Mouse (Mus musculus): ENCODE results near the gene Gstp3. TPM values are rescaled to one million over a fixed set of nuclear protein-coding genes. Genes with fewer than 3 reads are reported as not detected.

The Gstp3 gene
- polyA plus RNA-seq, 1 experiment from 2014 or later, result not detected

- H3K4me1 ChIP-seq (ENCODE audit: control insufficient read depth, insufficient read depth, low read length), result no peaks in the 10 kb centered on the region
- WGBS, result 39% methylated on average over 8 of the region's 8 CpGs
- H3K9me3 ChIP-seq (replicated peaks; ENCODE audit: control insufficient read depth, low read length, poor library complexity, severe bottlenecking), result no peaks in the 10 kb centered on the region
- no peak overlapping the region for H3K4me3 ChIP-seq (ENCODE audit: low read depth, low read length)
- H3K27ac ChIP-seq (ENCODE audit: low read length), result no peak overlapping the region
- no peak overlapping the region for H3K4me2 ChIP-seq (ENCODE audit: low read length)
- no peaks in the 10 kb centered on the region for H3K27me3 ChIP-seq (ENCODE audit: control insufficient read depth, insufficient read depth, low read depth, low read length)
- H3K36me3 ChIP-seq (ENCODE audit: control insufficient read depth, insufficient read depth, low read length), result no peaks in the 10 kb centered on the region
- ATAC-seq, result no peak
- no peak overlapping the region for H3K9ac ChIP-seq (ENCODE audit: low read depth, low read length)
These were observed 24.5 kb upstream of the Gstp3 start for GRCm38 (mm10) chr19:4083826-4084225.

- H3K36me3 ChIP-seq (ENCODE audit: control insufficient read depth, insufficient read depth, low read length), result no peaks in the 10 kb centered on the region
- WGBS, result 77% methylated on average over 7 of the region's 7 CpGs
- H3K27ac ChIP-seq (ENCODE audit: low read length), result no peak overlapping the region
- no peaks in the 10 kb centered on the region for H3K4me1 ChIP-seq (ENCODE audit: control insufficient read depth, insufficient read depth, low read length)
- no peak overlapping the region for H3K4me2 ChIP-seq (ENCODE audit: low read length)
- H3K9ac ChIP-seq (ENCODE audit: low read depth, low read length), result no peak overlapping the region
- no peaks in the 10 kb centered on the region for H3K9me3 ChIP-seq (replicated peaks; ENCODE audit: control insufficient read depth, low read length, poor library complexity, severe bottlenecking)
- H3K4me3 ChIP-seq (ENCODE audit: low read depth, low read length), result no peak overlapping the region
- ATAC-seq, result no peak
- H3K27me3 ChIP-seq (ENCODE audit: control insufficient read depth, insufficient read depth, low read depth, low read length), result no peaks in the 10 kb centered on the region
These were observed 23.9 kb upstream of the Gstp3 start for GRCm38 (mm10) chr19:4083316-4083715.

DNA sequence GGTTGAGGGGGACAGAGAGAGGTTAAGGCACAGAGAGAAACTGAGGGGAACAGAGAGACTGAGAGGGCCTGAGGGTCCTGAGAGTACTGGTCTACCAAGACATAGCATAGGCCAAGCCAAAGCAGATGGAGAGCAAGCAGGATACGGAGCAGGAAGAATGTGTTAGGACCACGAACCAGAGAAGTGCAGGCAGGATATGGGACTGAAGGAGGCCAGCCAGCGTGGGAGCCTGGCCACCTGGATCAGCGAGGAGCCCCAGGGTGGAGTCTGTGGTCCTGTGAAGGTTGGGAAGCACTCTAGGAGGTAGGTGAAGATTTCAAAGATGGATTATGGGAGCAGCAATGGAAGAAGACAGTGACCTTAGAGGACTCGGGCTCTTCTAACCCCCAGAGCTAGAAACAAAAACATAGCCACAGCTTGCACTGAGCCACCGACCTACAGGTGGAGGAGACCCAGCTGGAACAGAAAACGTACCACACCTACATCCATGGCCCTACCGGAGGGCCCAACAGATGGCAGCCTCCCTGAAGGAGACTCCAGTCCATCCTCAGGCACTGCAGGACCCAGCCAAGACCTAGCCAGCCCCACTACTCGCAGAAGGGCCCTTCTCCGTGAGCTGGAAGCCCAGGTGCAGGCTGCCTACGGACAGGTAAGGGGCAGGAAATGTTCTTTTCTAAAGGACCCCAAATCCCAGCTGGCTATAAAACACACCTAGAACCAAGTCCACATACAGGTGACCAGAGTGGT is 23.0 kb upstream of the Gstp3 start:
- Histone ChIP-seq H3K4me3 (ENCODE audit: low read depth, low read length) (no peak overlapping the region), H3K36me3 (ENCODE audit: control insufficient read depth, insufficient read depth, low read length) (no peaks in the 10 kb centered on the region), H3K27ac (ENCODE audit: low read length) (no peak overlapping the region), H3K4me2 (ENCODE audit: low read length) (no peak overlapping the region), H3K27me3 (ENCODE audit: control insufficient read depth, insufficient read depth, low read depth, low read length) (no peaks in the 10 kb centered on the region), H3K9me3 (replicated peaks; ENCODE audit: control insufficient read depth, low read length, poor library complexity, severe bottlenecking) (no peaks in the 10 kb centered on the region), H3K9ac (ENCODE audit: low read depth, low read length) (no peak overlapping the region), H3K4me1 (ENCODE audit: control insufficient read depth, insufficient read depth, low read length) (no peaks in the 10 kb centered on the region)
- ATAC-seq, result no peak
- WGBS, result 83% methylated on average over 11 of the region's 11 CpGs

GRCm38 (mm10) chr19:4081394-4081793 is 22.0 kb upstream of the Gstp3 start, which contains the start of gene Cabp2:
Gene Cabp2 (plus strand): TSS chr19:4081578.
- no peak for ATAC-seq
- H3K4me3 ChIP-seq (ENCODE audit: low read depth, low read length), result no peak within 1 kb of the TSS
- no peaks in the 10 kb centered on the region for H3K27me3 ChIP-seq (ENCODE audit: control insufficient read depth, insufficient read depth, low read depth, low read length)
- no peak within 1 kb of the TSS for H3K9ac ChIP-seq (ENCODE audit: low read depth, low read length)
- H3K9me3 ChIP-seq (replicated peaks; ENCODE audit: control insufficient read depth, low read length, poor library complexity, severe bottlenecking), result no peaks in the 10 kb centered on the region
- H3K27ac ChIP-seq (ENCODE audit: low read length), result no peak within 1 kb of the TSS
- H3K4me2 ChIP-seq (ENCODE audit: low read length), result no peak within 1 kb of the TSS
- H3K36me3 ChIP-seq (ENCODE audit: control insufficient read depth, insufficient read depth, low read length), result no peaks in the 10 kb centered on the region
- H3K4me1 ChIP-seq (ENCODE audit: control insufficient read depth, insufficient read depth, low read length), result no peaks in the 10 kb centered on the region
- 57% methylated on average over 3 of the region's 3 CpGs for whole genome bisulfite sequencing

GRCm38 (mm10) chr19:4080511-4081009 is 21.2 kb upstream of the Gstp3 start:
- no peak overlapping the region for H3K4me2 ChIP-seq (ENCODE audit: low read length)
- no peak overlapping the region for H3K27ac ChIP-seq (ENCODE audit: low read length)
- 72% methylated on average over 8 of the region's 8 CpGs for WGBS
- no peaks in the 10 kb centered on the region for H3K27me3 ChIP-seq (ENCODE audit: control insufficient read depth, insufficient read depth, low read depth, low read length)
- H3K4me3 ChIP-seq (ENCODE audit: low read depth, low read length), result no peak overlapping the region
- H3K4me1 ChIP-seq (ENCODE audit: control insufficient read depth, insufficient read depth, low read length), result no peaks in the 10 kb centered on the region
- no peaks in the 10 kb centered on the region for H3K9me3 ChIP-seq (replicated peaks; ENCODE audit: control insufficient read depth, low read length, poor library complexity, severe bottlenecking)
- no peaks in the 10 kb centered on the region for H3K36me3 ChIP-seq (ENCODE audit: control insufficient read depth, insufficient read depth, low read length)
- no peak for ATAC-seq
- no peak overlapping the region for H3K9ac ChIP-seq (ENCODE audit: low read depth, low read length)

DNA sequence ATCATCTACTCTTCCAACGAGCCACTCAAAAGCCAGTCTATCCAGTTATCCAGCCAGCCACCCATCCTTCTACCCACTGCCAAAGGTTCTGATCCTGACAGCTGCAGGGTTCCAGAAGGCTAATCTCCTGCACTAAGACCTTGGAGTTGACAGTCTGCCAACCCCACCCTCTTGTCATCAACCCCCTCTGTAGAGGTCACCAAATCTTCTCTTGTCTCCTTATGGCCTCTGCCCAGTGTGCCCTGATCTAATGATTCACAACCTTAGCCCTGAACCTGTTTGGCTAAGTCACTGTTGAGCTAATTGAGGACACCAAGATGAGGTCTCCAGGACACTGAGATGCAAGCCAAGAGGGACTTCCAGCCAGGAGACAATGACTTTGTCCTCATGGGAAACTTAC is 20.2 kb upstream of the Gstp3 start:
- no peak overlapping the region for H3K9ac ChIP-seq (ENCODE audit: low read depth, low read length)
- H3K27me3 ChIP-seq (ENCODE audit: control insufficient read depth, insufficient read depth, low read depth, low read length), result no peaks in the 10 kb centered on the region
- no peak overlapping the region for H3K27ac ChIP-seq (ENCODE audit: low read length)
- H3K4me2 ChIP-seq (ENCODE audit: low read length), result no peak overlapping the region
- H3K4me3 ChIP-seq (ENCODE audit: low read depth, low read length), result no peak overlapping the region
- no peaks in the 10 kb centered on the region for H3K36me3 ChIP-seq (ENCODE audit: control insufficient read depth, insufficient read depth, low read length)
- no peaks in the 10 kb centered on the region for H3K9me3 ChIP-seq (replicated peaks; ENCODE audit: control insufficient read depth, low read length, poor library complexity, severe bottlenecking)
- H3K4me1 ChIP-seq (ENCODE audit: control insufficient read depth, insufficient read depth, low read length), result no peaks in the 10 kb centered on the region
- WGBS, result 73% methylated on average over 1 of the region's 1 CpGs
- ATAC-seq, result no peak

GRCm38 (mm10) chr19:4075531-4075930 is 16.2 kb upstream of the Gstp3 start:
- no peaks in the 10 kb centered on the region for H3K36me3 ChIP-seq (ENCODE audit: control insufficient read depth, insufficient read depth, low read length)

GRCm38 (mm10) chr19:4072706-4073424 is 13.5 kb upstream of the Gstp3 start:
- Histone ChIP-seq H3K4me1 (ENCODE audit: control insufficient read depth, insufficient read depth, low read length) (no peaks in the 10 kb centered on the region), H3K4me2 (ENCODE audit: low read length) (no peak overlapping the region), H3K9ac (ENCODE audit: low read depth, low read length) (no peak overlapping the region), H3K27ac (ENCODE audit: low read length) (no peak overlapping the region), H3K4me3 (ENCODE audit: low read depth, low read length) (no peak overlapping the region), H3K9me3 (replicated peaks; ENCODE audit: control insufficient read depth, low read length, poor library complexity, severe bottlenecking) (no peaks in the 10 kb centered on the region), H3K36me3 (ENCODE audit: control insufficient read depth, insufficient read depth, low read length) (no peaks in the 10 kb centered on the region), H3K27me3 (ENCODE audit: control insufficient read depth, insufficient read depth, low read depth, low read length) (no peaks in the 10 kb centered on the region)
- 86% methylated on average over 6 of the region's 6 CpGs for WGBS
- ATAC-seq, result no peak

More at GRCm38 (mm10) chr19:4075531-4075930, 16.2 kb upstream of the Gstp3 start:
- 85% methylated on average over 1 of the region's 1 CpGs for WGBS
- Histone ChIP-seq H3K27ac (ENCODE audit: low read length) (no peak overlapping the region), H3K4me3 (ENCODE audit: low read depth, low read length) (no peak overlapping the region), H3K9me3 (replicated peaks; ENCODE audit: control insufficient read depth, low read length, poor library complexity, severe bottlenecking) (no peaks in the 10 kb centered on the region), H3K4me1 (ENCODE audit: control insufficient read depth, insufficient read depth, low read length) (no peaks in the 10 kb centered on the region), H3K9ac (ENCODE audit: low read depth, low read length) (no peak overlapping the region), H3K27me3 (ENCODE audit: control insufficient read depth, insufficient read depth, low read depth, low read length) (no peaks in the 10 kb centered on the region), H3K4me2 (ENCODE audit: low read length) (no peak overlapping the region)
- no peak for ATAC-seq

DNA sequence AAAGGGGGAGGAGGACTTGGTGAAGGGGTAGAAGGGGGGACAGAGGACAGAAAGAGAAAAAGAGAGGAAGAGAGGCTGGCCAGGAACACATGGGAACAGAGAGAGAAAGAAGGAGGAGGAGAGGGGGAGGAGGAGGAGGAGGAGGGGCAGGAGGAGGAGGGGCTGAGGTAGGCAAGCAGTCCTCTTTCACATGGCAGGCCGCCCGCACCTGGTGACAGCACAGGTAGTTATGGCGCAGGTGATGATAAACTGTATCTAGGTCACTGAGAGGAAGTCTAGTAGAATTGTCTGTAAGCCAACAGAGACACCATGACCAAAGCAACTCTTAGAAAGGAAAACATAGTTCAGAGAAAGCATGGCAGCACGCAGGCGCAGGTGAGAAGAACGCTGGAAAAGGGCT is 12.0 kb upstream of the Gstp3 start:
- no peak for ATAC-seq
- no peak overlapping the region for H3K4me2 ChIP-seq (ENCODE audit: low read length)
- H3K4me1 ChIP-seq (ENCODE audit: control insufficient read depth, insufficient read depth, low read length), result no peaks in the 10 kb centered on the region
- H3K27ac ChIP-seq (ENCODE audit: low read length), result no peak overlapping the region
- no peaks in the 10 kb centered on the region for H3K36me3 ChIP-seq (ENCODE audit: control insufficient read depth, insufficient read depth, low read length)
- 92% methylated on average over 6 of the region's 6 CpGs for WGBS
- H3K4me3 ChIP-seq (ENCODE audit: low read depth, low read length), result no peak overlapping the region
- no peaks in the 10 kb centered on the region for H3K9me3 ChIP-seq (replicated peaks; ENCODE audit: control insufficient read depth, low read length, poor library complexity, severe bottlenecking)
- no peak overlapping the region for H3K9ac ChIP-seq (ENCODE audit: low read depth, low read length)
- no peaks in the 10 kb centered on the region for H3K27me3 ChIP-seq (ENCODE audit: control insufficient read depth, insufficient read depth, low read depth, low read length)

Data from midbrain, embryonic 16.5 days (tissue).